ENCODE assay signal across 20 mouse cellular contexts in the genomic region with DNA sequence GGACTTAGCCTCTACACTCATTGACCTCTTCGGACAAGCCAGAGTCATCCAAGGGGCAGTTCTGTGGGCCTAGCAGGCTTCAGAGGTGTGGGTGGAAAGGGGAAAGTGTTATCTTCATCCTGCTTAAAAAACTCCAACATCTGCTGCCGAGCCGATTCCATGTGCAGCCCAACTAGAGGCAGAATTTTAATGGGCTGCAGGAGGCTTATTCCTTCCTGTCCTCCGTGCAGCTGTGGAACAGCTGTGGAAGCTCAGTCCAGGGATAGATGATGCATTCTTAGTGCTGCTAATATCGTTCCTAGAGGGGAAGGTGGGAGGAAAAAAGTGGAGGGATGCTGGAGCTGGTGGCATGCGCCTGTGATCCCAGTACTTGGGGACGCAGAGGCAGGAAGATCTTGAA. TPM values are rescaled to one million over a fixed set of nuclear protein-coding genes. Genes with fewer than 3 reads are reported as not detected.
DNase-seq lines count a peak whose midpoint lies in the region; ATAC-seq lines count a peak whose summit lies in the region.
"Had no signal": no experiment of that assay in that cellular context is flagged by ENCODE, and none has a peak within 500 bp of the region (broad histone marks: within the 10 kb centered on the region; RNA-seq: fewer than 3 reads in every experiment).

No protein-coding gene starts in this region.

- H3K36me3 ChIP-seq in limb, embryonic 11.5 days (ENCODE audit: control insufficient read depth, insufficient read depth, low read length): no peaks in the 10 kb centered on the region
- no peaks in the 10 kb centered on the region for H3K36me3 ChIP-seq in intestine, embryonic 16.5 days (ENCODE audit: control insufficient read depth, insufficient read depth, low read length)
- H3K36me3 ChIP-seq: hindbrain, embryonic 12.5 days; liver, embryonic 15.5 days; neural tube, embryonic 12.5 days had no signal

- H3K27ac ChIP-seq in limb, embryonic 11.5 days (replicated peaks; ENCODE audit: low read depth, low read length): no peak overlapping the region
- H3K27ac ChIP-seq in intestine, embryonic 16.5 days (ENCODE audit: low read length): no peak overlapping the region
- H3K27ac ChIP-seq: hindbrain, embryonic 12.5 days; layer of hippocampus, adult 2 months; liver, embryonic 15.5 days; neural tube, embryonic 12.5 days had no signal

- DNase-seq in gastrocnemius, postnatal 14 days: peak; percentile 18
- no peak for DNase-seq in gastrocnemius, postnatal 25 days
- DNase-seq in NIH3T3 (ENCODE audit: low read depth): peak; percentile 18
- peak; percentile 43 for DNase-seq in heart, adult 8-10 months (ENCODE audit: low spot score)
- DNase-seq in limb, embryonic 11.5 days (ENCODE audit: low spot score): peak; percentile 40
- no peak for DNase-seq in thymus, postnatal 10 days (ENCODE audit: low spot score in 2 of 2)
- DNase-seq: adrenal gland, postnatal 10 days; cerebellum, adult 18-20 months; left cerebral cortex, postnatal 4 days; lung, postnatal 10 days; right cerebral cortex, postnatal 25 days had no signal

- H3K9ac ChIP-seq in limb, embryonic 11.5 days (ENCODE audit: low read length): no peak overlapping the region
- H3K9ac ChIP-seq in intestine, embryonic 16.5 days (ENCODE audit: low read depth, low read length): no peak overlapping the region
- H3K9ac ChIP-seq: hindbrain, embryonic 12.5 days; liver, embryonic 15.5 days; neural tube, embryonic 12.5 days had no signal

- ATAC-seq in limb, embryonic 11.5 days (ENCODE audit: insufficient number of reproducible peaks, low FRiP score, low TSS enrichment, low read depth): no peak
- no peak for ATAC-seq in megakaryocyte progenitor cell, adult 5-6 weeks (replicated peaks; ENCODE audit: poor library complexity)
- no peak for ATAC-seq in intestine, embryonic 16.5 days

- intact Hi-C loops in gastrocnemius, postnatal 14 days (cut with DNase I; ENCODE audit: low total_unique reads): no loop called here

- H3K4me2 ChIP-seq in limb, embryonic 11.5 days (ENCODE audit: low read depth, severe bottlenecking): no peak overlapping the region
- H3K4me2 ChIP-seq in intestine, embryonic 16.5 days (ENCODE audit: low read depth, low read length): no peak overlapping the region
- H3K4me2 ChIP-seq: hindbrain, embryonic 12.5 days; liver, embryonic 15.5 days; neural tube, embryonic 12.5 days had no signal

- H3K9me3 ChIP-seq in limb, embryonic 11.5 days (ENCODE audit: control insufficient read depth, low read length): no peaks in the 10 kb centered on the region
- H3K9me3 ChIP-seq in intestine, embryonic 16.5 days (ENCODE audit: control insufficient read depth, low read length): no peaks in the 10 kb centered on the region
- H3K9me3 ChIP-seq: liver, embryonic 15.5 days had no signal

- H3K4me1 ChIP-seq in limb, embryonic 11.5 days (ENCODE audit: control insufficient read depth, insufficient read depth, low read length): no peaks in the 10 kb centered on the region
- H3K4me1 ChIP-seq in intestine, embryonic 16.5 days (ENCODE audit: control insufficient read depth, insufficient read depth, low read length): no peaks in the 10 kb centered on the region
- H3K4me1 ChIP-seq: hindbrain, embryonic 12.5 days; liver, embryonic 15.5 days; neural tube, embryonic 12.5 days had no signal

- H3K27me3 ChIP-seq in limb, embryonic 11.5 days (ENCODE audit: control insufficient read depth, insufficient read depth, low read length): no peaks in the 10 kb centered on the region
- no peaks in the 10 kb centered on the region for H3K27me3 ChIP-seq in intestine, embryonic 16.5 days (replicated peaks; ENCODE audit: control insufficient read depth, insufficient read depth, low read length)
- H3K27me3 ChIP-seq: hindbrain, embryonic 12.5 days; liver, embryonic 15.5 days; neural tube, embryonic 12.5 days had no signal

- WGBS in limb, embryonic 11.5 days: 44% methylated on average over 7 of the region's 7 CpGs
- 65% methylated on average over 7 of the region's 7 CpGs for WGBS in intestine, embryonic 16.5 days

- no peak overlapping the region for H3K4me3 ChIP-seq in limb, embryonic 11.5 days (ENCODE audit: low read depth, low read length)
- H3K4me3 ChIP-seq in intestine, embryonic 16.5 days (ENCODE audit: low read length): no peak overlapping the region
- H3K4me3 ChIP-seq: hindbrain, embryonic 12.5 days; layer of hippocampus, adult 2 months; liver, embryonic 15.5 days; neural tube, embryonic 12.5 days had no signal

RNA-seq across cellular contexts. Expression of gene Tll2, which starts 52.0 kb away (rescaled TPM):
- total RNA-seq in gastrocnemius, postnatal 14 days (2021): under 1 TPM; 0.16 to 0.27 TPM
- under 1 TPM in 1 of 2 experiments, not detected in 1; 0.24 TPM for total RNA-seq in gastrocnemius, postnatal 25 days (2021)
- total RNA-seq in heart, adult 8-10 months (2022): 1 to 10 TPM in 1 of 4 experiments, under 1 TPM in 3; 0.12 to 1.0 (median 0.46) TPM
- 0.07 TPM in 1 of 2 replicates, not detected in the other for polyA plus RNA-seq in limb, embryonic 11.5 days (2014; fragmentation: Nextera tagmentation; extraction: Ambion mirVana)
- 0.05 TPM in 1 of 2 replicates, not detected in the other for total RNA-seq in megakaryocyte progenitor cell, adult 5-6 weeks (2015)
- not detected in 2 replicates for total RNA-seq in megakaryocyte progenitor cell, adult 5-6 weeks (2017)
- 0.06 and 0.10 TPM in 2 replicates for polyA plus RNA-seq in intestine, embryonic 16.5 days (2015; fragmentation: Nextera tagmentation; extraction: Ambion mirVana)
- total RNA-seq: megakaryocyte-erythroid progenitor cell, adult 5-6 weeks had no signal
- polyA plus RNA-seq: intestine, embryonic 14.5 days; kidney, embryonic 14.5 days; liver, embryonic 15.5 days had no signal

Comparison
In these comparisons a context has a peak if more than half of its experiments do, and no peak if none do; other contexts are left out.
1. DNase-seq: peak in gastrocnemius, postnatal 14 days (single experiment), NIH3T3 (single experiment), heart, adult 8-10 months (single experiment) and limb, embryonic 11.5 days (single experiment); none in gastrocnemius, postnatal 25 days (single experiment) and thymus, postnatal 10 days (0 of 2).